Mouse (Mus musculus) kidney, postnatal 0 days (tissue): ENCODE measurements at regions not wholly inside any gene's neighbourhood (a gene's known extent, or its start where the extent isn't known, plus 50 kb on each side); places are given as distances from the start of the nearest gene placed in this dataset.
"Not testable (repeated sequence)": the region's sequence is repeated elsewhere in the genome, so short reads cannot be mapped to it uniquely, and the experiment has no call there.

Experiments used
- ATAC-seq: fragments of 200-750 bp; cut with Nextera tagmentation; replicated peaks from 2 replicates; pipeline ENCODE4 v1.8.0; 2017; ENCODE audit warnings: low read depth, moderate number of reproducible peaks, moderate TSS enrichment, moderate library complexity; ENCODE audit not compliant: low FRiP score
- DNase-seq: peaks from one replicate; pipeline ENCODE4 v3.0.0-alpha.2; 2016; ENCODE audit warnings: low spot score
- H3K27ac ChIP-seq: fragments of 300-500 bp; sonication (generic); 2 replicates; pipeline ENCODE4 v1.5.1; 2014; ENCODE audit warnings: mild to moderate bottlenecking
- H3K27me3 ChIP-seq: fragments of 300-500 bp; sonication (generic); 2 replicates; pipeline ENCODE4 v1.6.1; 2014; ENCODE audit warnings: low read length, mixed read lengths; ENCODE audit not compliant: insufficient read depth
- H3K36me3 ChIP-seq: fragments of 300-500 bp; sonication (generic); 2 replicates; pipeline ENCODE4 v1.6.1; 2014; ENCODE audit warnings: low read length, mixed read lengths; ENCODE audit not compliant: insufficient read depth
- H3K4me1 ChIP-seq: fragments of 300-500 bp; sonication (generic); replicated peaks from 2 replicates; pipeline ENCODE4 v1.6.1; 2014; ENCODE audit warnings: antibody characterized with exemption, low read length, mixed read lengths; ENCODE audit not compliant: insufficient read depth
- H3K4me2 ChIP-seq: fragments of 300-500 bp; sonication (generic); 2 replicates; pipeline ENCODE4 v1.6.1; 2014; ENCODE audit warnings: mild to moderate bottlenecking, low read length, moderate library complexity, mixed read lengths
- H3K4me3 ChIP-seq: fragments of 300-500 bp; sonication (generic); replicated peaks from 2 replicates; pipeline ENCODE4 v1.5.1; 2014; ENCODE audit warnings: low read depth, low read length
- H3K9ac ChIP-seq: fragments of 300-500 bp; sonication (generic); 2 replicates; pipeline ENCODE4 v1.6.1; 2014; ENCODE audit warnings: low read depth, low read length
- H3K9me3 ChIP-seq: fragments of 300-500 bp; sonication (generic); replicated peaks from 2 replicates; pipeline ENCODE4 v1.6.1; 2016; ENCODE audit warnings: low read length, inconsistent platforms, mixed read lengths
- CTCF ChIP-seq: IDR thresholded peaks from 2 replicates; pipeline ENCODE4 v1.5.1; 2016; ENCODE audit warnings: antibody characterized with exemption, low read depth, mild to moderate bottlenecking, moderate library complexity
- WGBS: fragments of 180-500 bp; shearing (Covaris S2); extraction: QIAGEN DNeasy Blood & Tissue Kit; methylation state at CpG from one replicate; pipeline ENCODE4 v1.1.7; 2014; 5-methylcytosine and 5-hydroxymethylcytosine counted together

DNA sequence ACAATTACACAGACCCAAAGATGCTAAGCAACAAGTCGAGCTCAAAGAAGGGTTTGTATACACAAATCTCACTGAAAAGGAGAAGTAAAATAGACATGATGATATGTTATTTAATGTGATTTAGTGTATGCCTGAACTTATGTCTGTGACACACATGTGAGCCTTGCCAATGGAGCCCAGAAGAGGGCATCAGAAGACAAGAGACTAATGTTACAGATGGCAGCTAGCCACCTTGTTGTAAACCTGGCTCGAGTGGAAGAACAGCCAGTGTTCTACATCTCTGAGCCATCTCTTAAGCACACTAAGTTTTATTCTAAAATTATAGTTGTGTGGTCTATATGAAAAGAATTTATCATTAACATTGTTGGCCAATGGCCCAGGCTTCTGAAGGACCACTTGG lies 943.7 kb upstream of the Prmt6 start:
- no peak for ATAC-seq
- Histone ChIP-seq H3K27me3 (no peaks in the 10 kb centered on the region), H3K4me2 (no peak overlapping the region), H3K27ac (no peak overlapping the region), H3K9me3 (no peaks in the 10 kb centered on the region), H3K4me1 (no peaks in the 10 kb centered on the region), H3K4me3 (no peak overlapping the region), H3K9ac (no peak overlapping the region), H3K36me3 (no peaks in the 10 kb centered on the region)
- DNase-seq = no peak
- 70% methylated on average over 2 of the region's 2 CpGs for WGBS
- no peak for TF ChIP-seq CTCF

DNA sequence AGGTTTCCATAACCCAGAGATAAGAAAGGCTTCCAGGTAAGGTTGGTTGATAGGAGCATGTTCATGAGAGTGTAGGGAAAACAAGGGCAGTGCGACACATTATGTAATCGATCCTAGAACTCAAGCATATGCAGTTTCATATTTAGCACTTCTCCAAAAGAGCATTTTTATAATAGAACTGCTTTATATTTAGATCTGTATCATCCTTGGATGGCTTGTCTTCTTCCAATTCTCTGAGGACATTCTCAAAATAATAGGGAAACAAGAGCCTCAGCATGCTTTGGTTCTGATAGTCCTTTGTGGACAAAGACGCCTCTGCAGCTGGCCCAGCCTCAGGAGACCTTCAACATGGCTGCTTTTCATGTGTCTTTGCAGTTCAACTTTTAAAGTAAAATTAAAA lies 915.9 kb upstream of the Prmt6 start:
- no peak for DNase-seq
- no peak overlapping the region for H3K4me2 ChIP-seq
- no peak overlapping the region for H3K27ac ChIP-seq
- no peak overlapping the region for H3K4me3 ChIP-seq
- no peaks in the 10 kb centered on the region for H3K4me1 ChIP-seq
- no peak overlapping the region for H3K9ac ChIP-seq
- ATAC-seq = no peak
- 91% methylated on average over 3 of the region's 3 CpGs for WGBS
- no peak for TF ChIP-seq CTCF
- H3K9me3 ChIP-seq = no peaks in the 10 kb centered on the region
- no peaks in the 10 kb centered on the region for H3K27me3 ChIP-seq
- no peaks in the 10 kb centered on the region for H3K36me3 ChIP-seq

DNA sequence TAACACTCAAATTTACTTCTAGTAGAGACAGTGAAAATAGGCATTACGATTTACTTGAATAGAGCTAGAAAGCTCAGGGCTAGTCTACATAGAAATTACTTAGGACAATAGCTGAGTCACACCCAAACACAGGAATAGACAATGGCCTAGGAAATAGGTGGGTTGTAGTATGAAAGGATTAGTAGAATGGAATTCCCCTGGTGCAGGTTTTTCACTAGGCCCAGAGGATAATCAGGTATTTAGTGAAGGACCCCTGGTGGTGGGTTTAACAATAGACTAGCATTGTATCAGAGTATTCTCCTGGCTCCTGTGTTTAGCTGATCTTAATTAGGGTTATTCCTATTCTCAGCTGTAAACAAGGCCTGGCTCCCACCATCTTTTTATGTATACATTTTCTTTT lies 890.4 kb upstream of the Prmt6 start:
- not testable (repeated sequence) for H3K4me3 ChIP-seq, H3K36me3 ChIP-seq, DNase-seq, H3K4me2 ChIP-seq, H3K9me3 ChIP-seq, H3K27ac ChIP-seq, H3K27me3 ChIP-seq, H3K9ac ChIP-seq, ATAC-seq, H3K4me1 ChIP-seq
- WGBS = 84% methylated on average over 1 of the region's 1 CpGs

DNA sequence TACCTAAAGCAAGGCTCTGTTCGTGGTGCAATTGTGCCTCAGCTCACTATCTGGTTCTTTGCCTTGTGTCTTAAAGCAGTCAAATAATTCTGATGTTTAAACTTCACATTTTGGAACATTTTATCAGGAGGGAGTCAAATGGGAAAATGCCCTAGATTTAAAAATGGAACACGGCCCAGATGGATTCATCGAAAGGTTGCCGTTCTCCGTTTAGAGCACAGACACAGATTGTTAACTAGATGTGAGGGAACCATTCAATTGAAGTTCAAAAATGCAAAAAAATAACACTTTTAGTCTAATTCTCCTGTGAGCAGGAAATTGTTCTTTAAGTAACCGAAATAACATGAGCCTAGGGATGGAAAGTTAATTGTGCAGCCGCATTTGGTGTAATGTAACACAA lies 858.2 kb upstream of the Prmt6 start:
- no peaks in the 10 kb centered on the region for H3K36me3 ChIP-seq
- WGBS = 92% methylated on average over 7 of the region's 7 CpGs
- H3K4me2 ChIP-seq = no peak overlapping the region
- DNase-seq (no peak), ATAC-seq (no peak)
- H3K4me3 ChIP-seq = no peak overlapping the region
- H3K9me3 ChIP-seq = no peaks in the 10 kb centered on the region
- H3K4me1 ChIP-seq = no peaks in the 10 kb centered on the region
- H3K9ac ChIP-seq = no peak overlapping the region
- H3K27ac ChIP-seq = no peak overlapping the region
- no peak for TF ChIP-seq CTCF
- no peaks in the 10 kb centered on the region for H3K27me3 ChIP-seq

DNA sequence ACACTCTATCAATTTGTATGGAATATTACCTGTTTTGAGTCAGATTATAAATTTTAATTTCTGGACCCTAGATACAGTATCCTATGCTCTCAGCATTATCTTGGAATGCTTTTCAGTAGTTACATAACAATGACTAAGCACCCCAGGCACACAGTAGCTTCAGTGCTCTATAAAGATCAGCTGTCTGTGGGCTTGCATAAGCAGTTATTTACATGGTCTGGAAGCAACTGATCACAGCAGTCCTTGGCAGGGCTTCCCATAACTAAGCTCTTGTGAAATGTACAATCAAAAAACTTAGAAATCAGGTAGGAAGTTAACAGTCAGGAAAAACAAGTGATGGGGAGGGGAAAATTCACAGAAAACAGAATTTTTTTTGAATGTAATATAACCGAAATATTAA lies 851.8 kb upstream of the Prmt6 start:
- Histone ChIP-seq H3K36me3 (no peaks in the 10 kb centered on the region), H3K4me1 (no peaks in the 10 kb centered on the region), H3K9me3 (no peaks in the 10 kb centered on the region), H3K4me3 (no peak overlapping the region), H3K9ac (no peak overlapping the region), H3K27ac (no peak overlapping the region), H3K27me3 (no peaks in the 10 kb centered on the region), H3K4me2 (no peak overlapping the region)
- no peak for TF ChIP-seq CTCF
- WGBS = 83% methylated on average over 1 of the region's 1 CpGs
- no peak for ATAC-seq
- DNase-seq = no peak

DNA sequence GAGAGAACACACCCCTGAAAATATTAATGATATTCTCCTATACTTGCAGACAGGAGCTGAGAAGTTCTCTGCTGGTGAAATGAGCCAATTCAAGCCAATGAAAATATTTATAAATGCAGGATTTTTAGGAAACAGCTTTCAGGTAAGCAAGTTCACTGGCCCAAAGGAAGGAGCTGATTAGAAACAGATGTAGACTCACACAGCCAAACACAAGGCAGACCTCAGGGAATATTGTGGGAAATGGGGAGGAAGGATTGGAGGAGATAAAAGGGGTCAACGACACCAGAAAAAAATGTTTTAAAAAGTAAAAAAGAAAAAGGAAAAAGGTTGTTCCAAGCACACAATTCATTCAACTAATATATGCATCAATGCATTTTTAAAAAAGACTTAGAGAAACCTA lies 823.5 kb upstream of the Prmt6 start:
- DNase-seq (peak; percentile 1), ATAC-seq (no peak)
- H3K36me3 ChIP-seq = no peaks in the 10 kb centered on the region
- H3K4me2 ChIP-seq = no peak overlapping the region
- 65% methylated on average over 1 of the region's 1 CpGs for WGBS
- H3K9ac ChIP-seq = no peak overlapping the region
- no peaks in the 10 kb centered on the region for H3K9me3 ChIP-seq
- no peaks in the 10 kb centered on the region for H3K27me3 ChIP-seq
- H3K27ac ChIP-seq = no peak overlapping the region
- no peaks in the 10 kb centered on the region for H3K4me1 ChIP-seq
- no peak for TF ChIP-seq CTCF
- no peak overlapping the region for H3K4me3 ChIP-seq

DNA sequence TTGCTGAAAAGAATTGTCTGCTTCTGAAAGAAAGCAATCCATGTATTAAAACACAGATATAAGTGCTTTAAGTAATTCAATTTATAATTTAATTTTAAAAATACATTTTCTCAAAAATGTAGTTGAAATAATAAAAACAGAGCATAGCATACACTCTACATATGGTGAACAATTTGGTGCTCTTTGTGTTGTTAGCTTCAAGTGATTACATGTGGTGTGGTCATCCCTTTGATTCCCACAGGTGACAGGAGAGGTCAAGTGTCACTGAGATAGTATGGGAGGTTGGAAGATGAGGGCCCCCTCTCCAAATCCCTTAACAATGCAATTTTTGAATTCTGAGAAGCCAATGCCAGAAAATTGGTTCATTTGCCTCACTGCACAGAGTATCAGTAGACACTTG lies 819.5 kb upstream of the Prmt6 start:
- Histone ChIP-seq H3K27ac (no peak overlapping the region), H3K36me3 (no peaks in the 10 kb centered on the region), H3K27me3 (no peaks in the 10 kb centered on the region), H3K9ac (no peak overlapping the region), H3K4me1 (no peaks in the 10 kb centered on the region), H3K4me2 (no peak overlapping the region), H3K4me3 (no peak overlapping the region), H3K9me3 (no peaks in the 10 kb centered on the region)
- TF ChIP-seq CTCF = no peak
- no peak for ATAC-seq
- no peak for DNase-seq
